Mouse (Mus musculus): ENCODE measurements at regions not wholly inside any gene's neighbourhood (a gene's known extent, or its start where the extent isn't known, plus 50 kb on each side); places are given as distances from the start of the nearest gene placed in this dataset.
"Not testable (repeated sequence)": the region's sequence is repeated elsewhere in the genome, so short reads cannot be mapped to it uniquely, and the experiment has no call there.

DNA sequence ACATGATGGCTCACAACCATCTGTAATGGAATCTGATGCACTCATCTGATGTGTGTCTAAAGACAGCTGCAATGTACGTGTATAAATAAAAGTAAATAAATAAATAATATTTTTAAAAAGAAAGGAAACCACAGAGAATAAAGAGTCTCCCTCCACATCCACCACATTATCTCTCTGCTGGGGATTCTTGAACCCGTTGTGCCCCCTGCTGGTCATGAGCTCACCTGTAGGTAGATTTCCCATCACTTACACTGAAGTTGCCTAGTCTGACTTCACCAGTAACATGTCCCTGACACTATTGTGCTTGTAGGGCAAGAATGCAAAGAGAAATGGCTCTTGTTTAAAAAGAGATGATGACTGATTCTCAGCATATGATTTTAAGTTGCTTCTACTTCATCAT lies 956.1 kb upstream of the Zfp386 start:
- in situ Hi-C loops (cut with MboI; ENCODE audit: low pct_unique_long_range_greater_than_20kb in 1 of 2, low sequenced_read_pairs in 2 of 2, unreplicated experiment in 1 of 2): not testable (repeated sequence)

DNA sequence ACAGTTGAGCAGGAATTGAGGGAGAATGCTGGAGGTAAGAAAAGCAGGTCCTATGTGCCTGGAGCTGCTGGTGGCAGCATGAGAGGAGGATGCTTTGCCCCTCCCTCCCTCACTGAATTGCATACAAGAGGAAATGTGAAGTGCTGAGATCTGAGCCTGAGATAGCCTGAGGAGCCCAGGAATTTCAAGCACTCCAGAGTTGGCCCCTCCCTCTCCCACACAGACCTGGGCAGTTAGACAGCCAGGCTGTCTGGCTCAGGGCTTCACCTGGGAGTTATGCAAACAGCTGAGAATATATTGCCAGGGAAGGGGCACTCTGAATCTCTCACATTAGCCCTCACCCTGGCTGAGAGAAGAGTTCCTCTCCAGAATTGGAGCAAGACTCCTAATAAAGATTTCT lies 937.8 kb upstream of the Zfp386 start:
- in situ Hi-C loops (cut with MboI; ENCODE audit: low pct_unique_long_range_greater_than_20kb in 1 of 2, low sequenced_read_pairs in 2 of 2, unreplicated experiment in 1 of 2): no loop called here

DNA sequence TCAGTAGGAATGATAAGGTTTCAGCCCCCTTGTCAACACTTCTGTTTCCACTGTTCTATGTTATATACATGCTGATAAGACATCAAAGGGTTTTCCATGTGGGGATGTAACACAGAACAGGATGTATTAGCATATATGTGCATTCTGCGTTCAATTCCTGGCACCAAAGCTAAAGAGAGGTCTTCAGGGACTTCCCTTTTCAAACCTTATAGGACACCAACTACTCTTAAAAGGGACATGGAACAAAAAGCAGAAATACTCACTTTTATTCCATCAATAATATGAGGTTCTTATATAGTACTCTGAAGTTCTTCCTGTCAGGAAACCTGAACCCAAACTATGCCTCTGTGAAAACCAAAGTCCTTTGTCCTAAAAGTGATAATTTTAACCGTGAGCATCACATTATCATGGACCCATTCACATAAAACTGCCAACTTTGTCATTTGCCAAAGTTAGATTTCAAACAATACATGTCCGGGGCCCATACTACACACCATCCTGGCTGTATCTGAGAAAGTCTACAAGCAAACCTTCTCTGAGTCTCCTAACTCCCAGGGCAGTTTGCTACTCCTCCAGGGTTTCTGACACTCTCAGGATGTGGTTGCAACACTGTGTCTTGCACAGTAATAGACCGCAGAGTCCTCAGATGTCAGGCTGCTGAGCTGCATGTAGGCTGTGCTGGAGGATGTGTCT lies 928.2 kb upstream of the Zfp386 start:
- in situ Hi-C loops (cut with MboI; ENCODE audit: low pct_unique_long_range_greater_than_20kb in 1 of 2, low sequenced_read_pairs in 2 of 2, unreplicated experiment in 1 of 2): not testable (repeated sequence)

DNA sequence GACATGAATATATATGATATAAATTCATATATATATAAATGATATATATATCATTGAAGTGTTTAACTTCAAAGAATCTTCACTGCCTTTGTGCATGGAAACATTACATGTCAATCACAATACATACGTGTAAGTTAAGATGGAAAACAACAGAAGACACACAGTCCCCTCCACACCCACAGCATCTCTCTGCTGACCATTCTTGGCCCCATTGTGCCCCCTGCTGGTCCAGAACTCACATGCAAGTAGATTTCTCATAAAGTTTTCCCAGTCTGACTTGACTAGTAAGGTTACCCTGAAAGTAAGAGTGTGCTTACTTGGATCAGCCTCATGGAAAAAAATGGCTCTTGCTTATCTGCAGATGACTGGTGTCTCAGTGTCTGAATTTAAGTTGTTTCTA lies 926.3 kb upstream of the Zfp386 start:
- in situ Hi-C loops (cut with MboI; ENCODE audit: low pct_unique_long_range_greater_than_20kb in 1 of 2, low sequenced_read_pairs in 2 of 2, unreplicated experiment in 1 of 2): no loop called here

DNA sequence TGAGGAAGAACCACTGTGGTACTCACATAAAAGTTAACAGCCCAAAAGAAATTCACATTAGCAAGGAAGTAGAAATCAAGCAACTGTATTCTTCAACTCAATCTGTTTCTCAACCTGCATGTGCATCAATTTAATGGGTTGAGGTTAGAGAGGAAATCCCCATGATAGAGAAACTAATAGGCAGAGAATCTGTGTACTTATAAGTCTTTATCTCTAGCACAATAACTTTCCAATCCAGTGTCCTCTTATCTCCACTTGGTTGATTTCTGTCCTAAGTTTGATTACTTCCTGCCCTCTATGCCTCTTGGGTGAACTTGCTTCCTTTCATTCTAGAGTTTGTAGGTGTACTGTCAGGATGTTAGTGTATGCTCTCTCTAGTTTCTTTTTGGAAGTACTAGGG lies 925.6 kb upstream of the Zfp386 start:
- in situ Hi-C loops (cut with MboI; ENCODE audit: low pct_unique_long_range_greater_than_20kb in 1 of 2, low sequenced_read_pairs in 2 of 2, unreplicated experiment in 1 of 2): no loop called here

DNA sequence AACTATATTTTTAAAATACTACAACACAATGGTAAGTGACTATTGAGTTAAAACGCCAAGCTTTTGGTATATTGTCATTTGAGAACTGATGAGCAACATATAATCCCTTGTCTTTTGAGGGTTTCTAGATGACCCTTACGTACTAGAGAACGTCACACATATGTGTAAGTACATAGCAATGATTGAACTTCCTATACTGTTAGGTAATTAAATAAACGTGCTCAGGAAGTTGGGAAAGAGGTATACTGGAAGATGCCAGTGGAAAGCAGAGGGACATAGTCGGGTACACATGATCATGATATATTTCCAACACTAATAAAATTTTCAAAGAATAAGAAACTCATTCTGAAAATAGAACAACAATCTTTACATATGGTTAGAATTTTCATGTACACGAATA lies 914.6 kb upstream of the Zfp386 start:
- in situ Hi-C loops (cut with MboI; ENCODE audit: low pct_unique_long_range_greater_than_20kb in 1 of 2, low sequenced_read_pairs in 2 of 2, unreplicated experiment in 1 of 2): loop anchor here in 1 of 2 experiments (25.0 kb wide), 2 partner anchors 204 to 504 kb away; no protein-coding TSS in a partner anchor

DNA sequence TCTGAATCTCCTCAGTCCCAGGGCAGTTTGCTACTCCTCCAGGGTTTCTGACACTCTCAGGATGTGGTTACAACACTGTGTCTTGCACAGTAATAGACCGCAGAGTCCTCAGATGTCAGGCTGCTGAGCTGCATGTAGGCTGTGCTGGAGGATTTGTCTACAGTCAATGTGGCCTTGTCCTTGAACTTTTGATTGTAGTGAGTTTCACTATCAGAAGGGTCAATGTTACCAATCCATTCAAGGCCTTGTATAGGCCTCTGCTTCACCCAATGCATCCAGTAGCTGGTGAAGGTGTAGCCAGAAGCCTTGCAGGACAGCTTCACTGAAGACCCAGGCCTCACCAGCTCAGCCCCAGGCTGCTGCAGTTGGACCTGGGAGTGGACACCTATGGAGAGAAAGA lies 902.1 kb upstream of the Zfp386 start:
- in situ Hi-C loops (cut with MboI; ENCODE audit: low pct_unique_long_range_greater_than_20kb in 1 of 2, low sequenced_read_pairs in 2 of 2, unreplicated experiment in 1 of 2): loop anchor here in 1 of 2 experiments (25.0 kb wide), 2 partner anchors 192 to 492 kb away; no protein-coding TSS in a partner anchor

DNA sequence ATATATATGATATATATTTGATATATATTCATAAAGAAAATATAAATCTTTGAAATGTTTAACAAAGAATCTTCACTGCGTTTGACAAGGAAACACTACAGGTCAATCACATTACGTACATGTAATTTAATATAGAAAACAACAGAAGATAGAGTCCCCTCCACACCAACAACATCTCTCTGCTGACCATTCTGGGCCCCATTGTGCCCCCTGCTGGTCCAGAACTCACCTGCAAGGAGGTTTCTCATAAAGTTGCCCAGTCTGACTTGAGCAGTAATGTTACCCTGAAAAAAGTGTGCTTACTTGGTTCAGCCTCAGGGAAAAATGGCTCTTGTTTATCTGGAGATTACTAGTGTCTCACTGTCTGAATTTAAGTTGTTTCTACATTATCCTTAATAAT lies 901.1 kb upstream of the Zfp386 start:
- in situ Hi-C loops (cut with MboI; ENCODE audit: low pct_unique_long_range_greater_than_20kb in 1 of 2, low sequenced_read_pairs in 2 of 2, unreplicated experiment in 1 of 2): loop anchor here in 1 of 2 experiments (25.0 kb wide), 2 partner anchors 191 to 491 kb away; no protein-coding TSS in a partner anchor

DNA sequence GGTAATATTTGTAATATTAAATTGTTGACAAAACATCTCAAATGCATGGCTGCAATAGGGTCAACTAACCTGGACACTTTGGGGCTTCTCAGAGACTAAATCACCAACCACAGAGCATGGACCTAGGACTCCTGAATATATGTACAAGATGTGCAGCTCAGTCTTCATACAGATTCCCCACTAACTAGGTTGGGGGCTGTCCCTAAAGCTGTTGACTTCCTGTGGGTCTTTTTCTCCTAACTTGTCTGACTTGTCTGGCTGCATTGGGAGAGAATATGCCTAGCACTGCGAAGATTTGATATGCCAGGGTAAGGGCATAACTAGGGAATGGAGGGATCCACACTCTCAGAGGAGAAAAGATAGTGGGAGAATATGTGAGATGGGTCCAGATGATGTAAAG lies 895.6 kb upstream of the Zfp386 start:
- in situ Hi-C loops (cut with MboI; ENCODE audit: low pct_unique_long_range_greater_than_20kb in 1 of 2, low sequenced_read_pairs in 2 of 2, unreplicated experiment in 1 of 2): not testable (repeated sequence)

DNA sequence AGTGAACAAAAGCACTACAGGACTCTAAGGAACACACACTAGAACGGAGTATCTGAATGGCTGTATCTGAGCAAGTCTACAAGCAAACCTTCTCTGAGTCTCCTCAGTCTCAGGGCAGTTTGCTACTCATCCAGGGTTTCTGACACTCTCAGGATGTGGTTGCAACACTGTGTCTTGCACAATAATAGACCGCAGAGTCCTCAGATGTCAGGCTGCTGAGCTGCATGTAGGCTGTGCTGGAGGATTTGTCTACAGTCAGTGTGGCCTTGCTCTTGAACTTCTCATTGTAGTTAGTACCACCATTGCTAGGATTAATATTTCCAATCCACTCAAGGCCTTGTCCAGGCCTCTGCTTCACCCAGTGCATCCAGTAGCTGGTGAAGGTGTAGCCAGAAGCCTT lies 889.3 kb upstream of the Zfp386 start:
- in situ Hi-C loops (cut with MboI; ENCODE audit: low pct_unique_long_range_greater_than_20kb in 1 of 2, low sequenced_read_pairs in 2 of 2, unreplicated experiment in 1 of 2): not testable (repeated sequence)

DNA sequence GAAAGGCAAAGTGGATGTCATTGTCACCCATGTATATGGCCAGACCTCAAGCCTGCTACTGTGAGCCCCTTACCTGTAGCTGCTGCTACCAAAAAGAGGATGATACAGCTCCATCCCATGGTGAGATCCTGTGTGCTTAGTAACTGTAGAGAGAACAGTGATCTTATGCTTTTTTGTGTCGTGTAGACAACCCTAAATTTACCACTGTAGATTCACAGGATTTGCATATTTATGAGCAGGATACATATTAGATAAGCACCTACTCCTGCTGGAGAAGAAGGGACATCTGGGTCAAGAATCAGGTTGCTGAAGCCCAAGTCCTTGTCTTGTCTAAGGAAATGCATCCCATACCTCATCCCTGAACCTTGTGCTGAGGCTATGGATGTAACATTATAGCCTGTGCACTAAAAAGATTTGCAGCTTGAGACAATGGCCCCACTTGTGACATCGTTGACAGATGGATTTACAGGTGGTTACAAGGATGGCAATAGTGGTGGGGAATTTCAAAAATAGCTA lies 888.7 kb upstream of the Zfp386 start:
- in situ Hi-C loops (cut with MboI; ENCODE audit: low pct_unique_long_range_greater_than_20kb in 1 of 2, low sequenced_read_pairs in 2 of 2, unreplicated experiment in 1 of 2): not testable (repeated sequence)

DNA sequence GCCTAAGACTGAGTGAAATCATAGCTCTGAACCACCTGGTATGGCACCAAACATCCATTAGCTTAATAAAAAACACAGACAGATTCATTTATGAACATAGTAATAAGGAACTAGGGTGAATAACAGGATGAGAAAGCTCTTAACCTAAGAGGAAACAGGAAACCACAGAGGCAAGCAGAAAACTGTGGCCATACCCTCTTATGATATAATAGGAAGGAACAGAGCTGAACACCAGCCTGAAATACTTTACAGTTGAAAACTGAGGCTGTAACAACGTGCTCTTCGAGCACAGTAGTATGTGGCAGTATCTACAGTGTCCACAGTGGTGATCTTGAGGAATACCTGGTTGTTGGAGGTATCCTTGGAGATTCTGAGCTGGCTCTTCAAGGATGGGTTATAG lies 882.0 kb upstream of the Zfp386 start:
- in situ Hi-C loops (cut with MboI; ENCODE audit: low pct_unique_long_range_greater_than_20kb in 1 of 2, low sequenced_read_pairs in 2 of 2, unreplicated experiment in 1 of 2): not testable (repeated sequence)

DNA sequence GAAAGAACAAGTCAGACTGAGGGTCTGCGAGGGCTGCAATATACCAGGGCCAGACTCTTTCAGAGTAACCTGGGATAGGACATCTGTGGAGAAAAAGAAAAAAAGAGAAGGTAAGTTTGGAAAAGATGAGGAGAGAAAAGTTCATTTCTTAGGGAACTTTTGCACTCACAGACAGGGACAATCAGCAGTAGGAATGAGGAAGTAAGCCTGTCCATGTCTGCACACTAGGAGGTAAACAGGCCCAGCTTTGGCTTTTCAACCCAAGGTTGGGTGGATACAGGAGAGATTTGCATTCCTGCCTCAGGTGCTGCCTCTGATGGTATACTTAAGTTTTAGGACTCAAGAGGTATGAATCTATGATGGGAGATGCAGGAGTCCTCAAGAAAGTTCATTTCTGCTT lies 881.5 kb upstream of the Zfp386 start:
- in situ Hi-C loops (cut with MboI; ENCODE audit: low pct_unique_long_range_greater_than_20kb in 1 of 2, low sequenced_read_pairs in 2 of 2, unreplicated experiment in 1 of 2): not testable (repeated sequence)

DNA sequence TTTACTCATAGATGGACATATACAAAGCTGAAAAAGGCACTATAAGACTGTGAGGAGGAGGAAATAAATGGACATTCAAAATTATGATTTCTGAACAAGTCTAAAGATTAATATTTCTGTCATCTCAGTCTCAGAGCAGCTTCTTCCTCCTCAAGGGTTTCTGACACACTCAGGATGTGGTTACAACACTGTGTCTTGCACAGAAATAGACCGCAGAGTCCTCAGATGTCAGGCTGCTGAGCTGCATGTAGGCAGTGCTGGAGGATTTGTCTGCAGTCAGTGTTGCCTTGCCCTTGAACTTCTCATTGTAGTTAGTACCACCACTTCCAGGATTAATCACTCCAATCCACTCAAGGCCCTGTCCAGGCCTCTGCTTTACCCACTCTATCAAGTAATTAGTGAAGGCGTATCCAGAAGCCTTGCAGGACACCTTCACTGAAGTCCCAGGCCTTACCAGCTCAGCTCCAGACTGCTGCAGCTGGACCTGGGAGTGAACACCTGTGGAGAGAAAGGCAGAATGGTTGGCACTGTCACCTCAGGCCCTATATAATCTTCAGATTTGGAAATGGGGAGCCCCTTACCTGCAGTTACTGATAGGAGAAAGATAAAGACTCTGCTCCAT lies 853.9 kb upstream of the Zfp386 start:
- in situ Hi-C loops (cut with MboI; ENCODE audit: low pct_unique_long_range_greater_than_20kb in 1 of 2, low sequenced_read_pairs in 2 of 2, unreplicated experiment in 1 of 2): loop anchor here (10.0 to 25.0 kb wide), 2 partner anchors 301 to 419 kb away; no protein-coding TSS in a partner anchor

DNA sequence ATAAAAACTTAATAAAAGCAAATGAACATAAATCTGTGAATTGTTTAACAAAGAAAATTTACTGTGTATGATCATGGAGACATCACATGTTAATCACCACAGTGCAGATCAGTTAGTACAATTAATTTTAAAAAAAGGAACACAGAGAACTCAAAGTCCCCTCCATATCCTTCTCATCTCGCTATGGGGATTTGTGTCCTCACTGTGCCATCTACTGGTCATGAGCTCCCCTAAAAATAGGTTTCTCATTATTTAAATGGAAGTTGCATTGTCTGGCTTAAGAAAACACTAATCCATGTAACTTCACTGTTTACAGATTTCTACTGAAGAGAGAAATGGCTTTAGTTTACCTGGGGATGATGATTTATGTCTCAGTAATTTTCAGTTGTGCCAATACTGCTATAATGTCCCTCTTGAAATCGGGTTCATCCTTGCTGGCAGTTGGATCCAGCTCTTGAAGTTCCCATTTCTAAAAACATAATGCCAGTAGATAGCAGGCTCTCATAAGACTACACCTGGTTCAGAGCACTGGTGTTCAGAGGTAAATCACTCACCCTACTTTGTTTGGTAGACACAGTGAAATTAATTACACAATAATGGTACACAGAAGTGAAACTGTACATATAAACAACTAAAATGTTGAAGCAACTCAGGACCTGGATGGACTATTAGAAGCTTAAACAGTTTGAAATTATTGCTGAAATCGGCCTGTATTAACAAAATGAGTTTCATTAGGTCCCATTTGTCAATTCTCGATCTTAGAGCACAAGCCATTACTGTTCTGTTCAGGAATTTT lies 850.0 kb upstream of the Zfp386 start:
- in situ Hi-C loops (cut with MboI; ENCODE audit: low pct_unique_long_range_greater_than_20kb in 1 of 2, low sequenced_read_pairs in 2 of 2, unreplicated experiment in 1 of 2): loop anchor here (10.0 to 25.0 kb wide), 2 partner anchors 297 to 415 kb away; no protein-coding TSS in a partner anchor

DNA sequence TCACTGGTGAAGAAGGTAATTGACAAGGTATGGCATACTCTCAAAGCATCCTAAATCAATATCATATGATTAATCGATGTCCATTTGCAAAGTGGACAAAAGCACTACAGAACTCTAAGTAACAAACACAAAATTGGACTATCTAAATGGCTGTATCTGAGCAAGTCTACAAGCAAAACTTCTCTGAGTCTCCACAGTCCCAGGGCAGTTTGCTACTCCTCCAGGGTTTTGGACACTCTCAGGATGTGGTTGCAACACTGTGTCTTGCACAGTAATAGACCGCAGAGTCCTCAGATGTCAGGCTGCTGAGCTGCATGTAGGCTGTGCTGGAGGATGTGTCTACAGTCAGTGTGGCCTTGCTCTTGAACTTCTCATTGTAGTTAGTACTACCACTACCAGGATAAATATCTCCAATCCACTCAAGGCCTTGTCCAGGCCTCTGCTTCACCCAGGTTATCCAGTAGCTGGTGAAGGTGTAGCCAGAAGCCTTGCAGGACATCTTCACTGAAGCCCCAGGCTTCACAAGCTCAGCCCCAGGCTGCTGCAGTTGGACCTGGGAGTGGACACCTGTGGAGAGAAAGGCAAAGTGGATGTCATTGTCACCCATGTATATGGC lies 839.6 kb upstream of the Zfp386 start:
- in situ Hi-C loops (cut with MboI; ENCODE audit: low pct_unique_long_range_greater_than_20kb in 1 of 2, low sequenced_read_pairs in 2 of 2, unreplicated experiment in 1 of 2): loop anchor here in 1 of 2 experiments (25.0 kb wide), 1 partner anchor 146 kb away; no protein-coding TSS in a partner anchor

DNA sequence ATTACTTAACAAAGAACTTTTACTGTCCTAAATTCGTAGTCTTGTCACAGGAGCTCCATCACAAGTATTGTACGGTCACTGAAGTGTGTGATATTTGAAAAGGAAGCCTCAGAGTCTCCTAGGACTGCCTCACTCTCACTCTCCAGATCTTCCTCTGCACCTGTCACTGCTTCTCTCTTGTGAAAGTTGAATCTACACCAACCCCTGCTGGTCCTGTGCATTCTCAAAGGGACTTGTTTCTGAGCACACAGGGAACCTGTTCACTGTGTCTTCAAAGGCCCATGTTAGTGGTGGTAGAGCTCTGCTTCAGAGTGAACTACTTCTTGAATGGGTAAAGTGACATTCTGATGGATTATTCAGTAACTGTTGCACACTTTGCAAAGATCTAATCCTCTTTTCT lies 824.9 kb upstream of the Zfp386 start:
- in situ Hi-C loops (cut with MboI; ENCODE audit: low pct_unique_long_range_greater_than_20kb in 1 of 2, low sequenced_read_pairs in 2 of 2, unreplicated experiment in 1 of 2): loop anchor here in 1 of 2 experiments (25.0 kb wide), 1 partner anchor 160 kb away; no protein-coding TSS in a partner anchor

DNA sequence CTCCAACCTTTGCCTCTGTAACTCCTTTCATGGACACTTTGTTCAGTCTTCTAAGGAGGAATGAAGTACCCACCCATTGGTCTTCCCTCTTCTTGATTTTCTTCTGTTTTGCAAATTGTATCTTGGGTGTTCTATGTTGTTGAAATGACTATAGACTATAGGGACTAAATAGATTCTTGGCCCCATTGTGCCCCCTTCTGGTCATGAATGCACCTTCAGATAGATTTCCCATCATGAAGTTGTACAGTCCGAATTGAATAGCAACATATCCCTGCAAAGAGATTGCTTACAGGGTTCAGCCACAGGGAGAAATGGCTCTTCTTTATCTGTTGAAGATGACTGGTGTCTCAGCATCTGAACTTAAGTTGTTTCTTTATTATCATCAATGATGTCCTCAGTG lies 817.6 kb upstream of the Zfp386 start:
- in situ Hi-C loops (cut with MboI; ENCODE audit: low pct_unique_long_range_greater_than_20kb in 1 of 2, low sequenced_read_pairs in 2 of 2, unreplicated experiment in 1 of 2): no loop called here
